Mouse (Mus musculus) ES-Bruce4 (cell line): ENCODE results near the gene Mrps26.

ENCODE experiments used
- CTCF ChIP-seq: IDR thresholded peaks from one replicate; pipeline ENCODE4 v1.8.1; 2011; ENCODE audit warnings: low read depth, low read length
- POLR2A ChIP-seq: IDR thresholded peaks from one replicate; pipeline ENCODE4 v1.8.1; 2011; ENCODE audit warnings: low read length; ENCODE audit not compliant: insufficient read depth

DNA sequence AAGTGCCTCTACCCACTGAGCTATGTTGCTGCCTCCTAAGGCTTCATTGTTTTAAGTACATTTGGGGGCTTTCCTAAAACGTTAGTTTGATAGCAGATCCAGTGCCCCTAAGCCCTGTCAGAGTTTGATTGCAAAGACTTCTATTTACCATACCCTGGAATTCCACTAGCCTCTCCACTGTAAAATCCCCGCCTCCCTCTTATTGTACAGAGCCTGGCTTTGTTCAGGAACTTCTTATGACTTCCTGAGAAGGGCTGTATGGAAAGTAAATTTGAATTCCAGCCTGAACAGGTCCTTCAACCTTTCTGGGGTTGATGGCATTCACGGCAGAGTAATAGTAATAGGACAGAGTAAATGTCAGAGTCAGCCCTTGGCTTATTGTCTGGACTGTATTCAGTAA lies 26.7 kb upstream of the Mrps26 start:
- TF ChIP-seq CTCF (no peak), POLR2A (no peak)
